Mouse (Mus musculus) thymus, postnatal 14 days (tissue): ENCODE results near the gene Amph.
"Not testable (repeated sequence)": the region's sequence is repeated elsewhere in the genome, so short reads cannot be mapped to it uniquely, and the experiment has no call there.

ENCODE experiments used
- DNase-seq: peaks from one replicate; pipeline ENCODE4 v3.0.0; 2021

The Amph gene

DNA sequence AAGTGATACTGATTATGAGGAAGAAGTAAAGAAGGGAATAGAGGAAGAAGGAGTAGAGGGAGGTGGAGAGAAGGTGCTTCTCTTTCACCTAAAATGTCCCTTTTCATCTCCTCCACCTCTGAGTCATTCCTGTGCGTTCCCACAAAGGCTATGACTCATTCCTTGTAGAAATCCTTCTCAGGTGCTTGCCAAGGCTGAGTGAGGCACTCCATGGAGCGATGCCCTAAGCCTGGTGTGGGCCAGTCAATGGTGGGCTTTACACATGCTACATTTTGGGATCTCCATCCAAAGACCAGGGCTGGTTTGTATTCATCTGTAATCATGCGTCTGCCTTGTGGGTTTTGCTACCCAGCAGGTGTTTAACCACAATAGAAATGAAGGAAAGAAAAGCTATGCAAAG is 78.9 kb downstream of the Amph start:
- no peak for DNase-seq

GRCm38 (mm10) chr13:19027766-19028350 is 79.9 kb downstream of the Amph start:
- DNase-seq, result no peak

DNA sequence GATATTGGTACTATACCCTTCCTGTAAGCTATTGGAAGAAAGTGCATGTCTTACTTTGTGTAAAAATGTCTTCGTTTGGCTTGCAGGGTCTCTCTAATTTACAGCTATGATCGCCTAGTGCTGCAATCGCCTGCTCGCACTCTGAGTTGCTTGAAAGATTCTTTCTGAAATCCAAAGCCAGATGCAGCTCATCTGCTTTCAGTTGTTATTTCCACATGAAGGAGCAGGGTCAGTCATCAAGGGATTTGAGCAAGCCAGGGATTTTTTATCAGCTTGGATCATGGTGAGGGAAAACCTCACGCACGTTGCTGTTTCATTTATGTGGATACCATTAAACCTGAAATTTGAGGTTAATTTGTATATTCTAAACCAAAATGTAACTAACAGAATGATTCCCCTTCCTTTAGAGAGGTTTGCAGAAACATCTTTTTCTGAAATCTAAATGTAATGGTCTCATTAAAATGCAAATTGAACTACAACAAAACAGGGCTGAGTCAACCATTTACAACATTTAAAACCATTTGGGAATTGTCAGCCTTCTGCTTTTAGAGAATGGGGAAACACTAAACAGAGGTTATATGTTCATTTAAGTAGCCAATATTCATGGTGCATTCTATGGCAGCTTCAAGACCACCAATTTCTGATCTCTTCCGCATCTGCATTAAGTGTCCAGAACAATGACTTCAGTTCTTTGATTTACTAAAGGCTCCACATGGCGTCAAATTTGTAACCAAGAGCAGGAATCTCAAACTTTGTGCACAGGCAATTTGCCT is 84.1 kb downstream of the Amph start:
- no peak for DNase-seq

- no peak for DNase-seq
Measured at GRCm38 (mm10) chr13:19052090-19052489, 104.1 kb downstream of the Amph start.

DNA sequence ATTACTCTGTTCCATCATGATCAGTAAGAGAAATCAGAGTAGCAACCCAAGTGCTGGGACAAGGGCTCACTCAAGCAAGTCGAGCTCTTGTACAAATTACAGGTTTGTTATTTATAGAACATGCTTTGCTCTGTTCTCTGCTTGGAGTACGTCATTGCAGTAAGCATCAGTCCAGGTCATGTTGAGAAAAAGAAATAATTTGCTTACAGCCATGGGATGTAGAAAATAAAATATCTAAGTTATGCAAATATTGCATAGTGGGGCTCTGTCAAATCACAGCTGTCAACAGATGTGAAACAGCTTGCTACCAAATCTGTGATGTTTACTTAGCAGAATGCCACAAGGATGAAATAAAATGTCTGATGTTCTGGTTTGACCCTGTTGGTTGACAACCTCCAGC is 106.5 kb downstream of the Amph start:
- no peak for DNase-seq

GRCm38 (mm10) chr13:19072261-19072660 is 124.3 kb downstream of the Amph start:
- peak; percentile 3 for DNase-seq

GRCm38 (mm10) chr13:19077427-19077826 is 129.4 kb downstream of the Amph start:
- no peak for DNase-seq

- DNase-seq, result no peak
Measured at GRCm38 (mm10) chr13:19081932-19082331, 133.9 kb downstream of the Amph start.

DNA sequence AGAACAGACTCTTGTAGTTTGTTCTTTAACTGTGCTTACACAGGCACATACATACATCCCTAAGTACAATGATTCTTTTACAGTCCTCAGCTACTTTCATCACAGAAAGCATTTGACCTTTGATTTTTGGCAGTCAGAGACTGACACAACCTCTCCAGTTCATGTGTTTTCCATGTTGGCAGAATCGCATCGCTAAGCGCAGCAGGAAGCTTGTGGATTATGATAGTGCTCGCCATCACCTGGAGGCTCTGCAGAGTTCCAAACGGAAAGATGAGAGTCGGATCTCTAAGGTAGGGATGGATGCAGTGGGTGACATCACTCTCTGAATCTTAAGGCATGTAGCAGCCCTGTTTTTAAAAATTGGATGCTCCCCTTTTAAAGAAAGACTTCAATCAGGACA is 146.6 kb downstream of the Amph start:
- DNase-seq, result no peak

GRCm38 (mm10) chr13:19097117-19097516 is 149.1 kb downstream of the Amph start:
- no peak for DNase-seq

DNA sequence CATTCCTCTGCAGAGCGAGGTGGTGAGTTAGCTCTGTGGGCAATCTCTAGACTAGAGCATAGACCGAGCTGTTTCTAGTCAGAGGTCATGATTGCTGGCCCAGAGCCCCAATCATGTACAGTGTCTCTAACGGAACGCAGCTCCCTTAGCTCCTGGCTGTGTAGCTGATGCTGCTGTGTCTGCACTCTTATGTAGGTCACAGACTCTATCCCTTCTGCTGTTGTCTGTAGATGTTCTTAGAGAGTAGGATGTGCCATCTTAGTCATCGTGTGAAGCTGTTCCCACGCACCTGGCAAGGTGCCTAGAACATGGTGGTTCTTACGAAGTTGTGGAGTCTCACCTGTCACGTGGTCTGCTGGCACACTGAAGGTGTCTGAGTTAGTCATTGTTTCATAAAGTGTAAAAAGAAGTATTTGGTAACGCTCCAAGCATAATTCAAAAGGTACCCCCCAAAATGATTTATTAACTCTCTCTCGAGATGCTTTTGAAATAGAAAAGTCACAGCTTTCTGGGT is 153.9 kb downstream of the Amph start:
- DNase-seq, result no peak

- no peak for DNase-seq
Measured at GRCm38 (mm10) chr13:19106418-19106817, 158.4 kb downstream of the Amph start.

DNA sequence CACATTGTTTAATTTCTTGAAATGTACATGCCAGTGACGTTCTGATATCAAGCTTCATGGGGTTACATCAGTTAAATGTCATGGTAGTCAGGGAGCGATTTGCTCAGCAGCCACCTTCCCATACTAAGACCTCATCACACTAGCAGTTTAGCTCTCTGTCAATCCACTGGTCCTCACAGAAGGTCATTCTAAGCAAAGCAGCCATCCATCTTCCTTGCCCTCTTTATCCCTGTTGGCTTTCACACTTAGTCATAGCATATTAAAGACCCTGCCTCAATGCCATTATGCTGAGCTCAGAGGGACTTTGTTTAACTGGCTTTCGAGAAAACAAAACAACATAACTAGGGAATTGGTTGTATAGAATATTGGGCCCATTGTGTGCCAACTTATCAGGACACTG is 161.3 kb downstream of the Amph start:
- DNase-seq, result no peak

- DNase-seq, result no peak
Measured at GRCm38 (mm10) chr13:19113034-19113922, 165.3 kb downstream of the Amph start.

- DNase-seq, result not testable (repeated sequence)
Measured at GRCm38 (mm10) chr13:19114761-19115160, 166.8 kb downstream of the Amph start.

- no peak for DNase-seq
Measured at GRCm38 (mm10) chr13:19126912-19127552, 179.0 kb downstream of the Amph start.

DNA sequence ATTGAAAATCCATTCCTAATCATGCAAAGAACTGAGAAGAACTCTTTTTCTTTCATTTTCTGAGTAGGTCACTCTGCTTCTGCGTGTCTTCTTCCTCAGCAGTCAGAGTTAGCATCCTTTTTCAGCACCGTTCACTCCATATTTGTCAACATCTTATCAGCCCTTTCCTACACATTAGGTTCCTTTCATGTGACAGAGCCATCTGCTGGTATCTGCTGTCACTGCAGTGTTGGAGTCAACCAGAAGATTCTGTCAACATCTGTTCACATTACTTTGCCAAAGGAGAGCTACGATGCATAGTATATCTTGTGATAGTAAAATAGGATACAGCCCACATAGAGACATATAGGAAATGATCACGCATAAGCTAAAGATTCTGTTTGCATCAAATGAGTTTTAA is 185.8 kb downstream of the Amph start:
- DNase-seq, result peak; percentile 45

DNA sequence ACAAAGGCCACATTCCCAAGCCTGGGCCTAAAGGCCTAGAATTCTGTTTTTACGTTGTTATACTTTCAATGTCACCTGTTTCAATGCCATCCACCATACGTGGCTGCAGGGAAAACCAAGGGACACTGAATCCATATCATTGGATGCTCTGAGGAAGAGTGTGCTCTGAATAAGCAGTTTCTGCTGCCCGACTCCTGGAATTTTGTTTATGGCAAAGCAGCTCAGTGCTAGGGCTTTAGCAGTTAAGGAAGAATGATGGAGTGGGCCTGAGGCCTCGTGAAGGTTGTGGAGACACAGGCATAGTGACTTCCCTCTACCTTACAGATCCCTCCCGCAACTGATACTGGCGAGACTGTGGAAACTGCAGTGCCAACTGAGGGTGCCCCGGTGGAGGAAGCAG is 189.2 kb downstream of the Amph start:
- no peak for DNase-seq

DNA sequence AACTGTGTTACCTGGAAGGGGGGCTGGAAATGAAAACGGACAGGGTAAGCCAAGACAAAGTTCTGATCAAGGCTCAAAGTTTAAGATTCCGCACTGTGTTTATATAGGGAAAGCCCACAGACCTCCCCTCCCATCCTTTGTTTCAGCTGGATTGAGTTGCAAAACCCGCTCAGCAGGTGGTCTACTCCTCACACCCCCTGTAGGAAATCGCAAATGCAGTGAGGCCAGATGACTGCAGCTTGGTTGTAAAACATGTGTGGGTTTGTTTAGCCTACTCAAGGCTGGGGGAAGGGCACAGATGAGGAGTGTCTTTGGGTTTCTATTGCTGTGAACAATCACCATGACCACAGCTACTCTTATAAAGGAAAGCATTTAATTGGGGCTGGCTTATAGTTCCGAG is 189.9 kb downstream of the Amph start:
- DNase-seq, result no peak

DNA sequence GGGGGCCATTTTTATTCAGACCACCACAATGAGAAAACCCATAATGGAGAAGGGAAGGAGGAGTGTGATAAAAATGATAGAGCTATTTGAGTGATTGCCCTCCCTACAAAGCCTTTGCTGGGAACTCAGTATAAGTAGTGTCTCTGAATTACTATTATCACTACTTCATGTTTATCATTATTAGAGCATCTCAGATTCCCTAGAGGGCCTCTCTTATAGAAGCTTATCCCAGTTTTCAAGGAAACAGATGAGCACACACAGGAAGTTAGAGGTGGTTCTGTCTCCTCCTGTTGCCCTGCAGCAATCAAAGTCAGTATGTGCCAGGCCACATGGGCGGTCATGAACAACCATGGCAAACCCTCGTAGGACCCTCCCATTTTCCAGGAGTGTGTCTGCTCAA is 190.5 kb downstream of the Amph start:
- no peak for DNase-seq

GRCm38 (mm10) chr13:19139104-19139503 is 191.1 kb downstream of the Amph start:
- peak; percentile 59 for DNase-seq

- no peak for DNase-seq
Measured at GRCm38 (mm10) chr13:19139771-19140170, 191.8 kb downstream of the Amph start.

DNA sequence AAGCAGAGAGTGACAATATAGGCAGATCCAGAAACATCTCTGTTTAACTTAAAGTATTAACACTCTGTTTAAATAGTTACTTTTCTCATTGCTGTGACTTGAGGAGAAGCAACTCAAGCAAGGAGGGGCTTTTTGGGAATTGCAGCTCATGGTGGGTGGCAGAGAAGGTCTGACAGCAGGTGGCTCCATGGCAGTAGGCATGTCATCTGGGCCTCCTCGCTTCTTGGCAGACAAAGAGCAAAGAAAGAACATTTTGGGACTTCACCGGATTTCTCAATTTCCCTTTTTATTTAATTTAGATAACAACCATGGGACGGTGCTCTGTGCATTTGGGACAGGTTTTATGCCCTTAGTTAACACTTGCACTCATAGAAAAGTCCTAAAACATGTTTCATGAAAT is 195.8 kb downstream of the Amph start:
- DNase-seq, result no peak
